Comparison of ENCODE assay signal across 20 mouse cellular contexts in the genomic region with DNA sequence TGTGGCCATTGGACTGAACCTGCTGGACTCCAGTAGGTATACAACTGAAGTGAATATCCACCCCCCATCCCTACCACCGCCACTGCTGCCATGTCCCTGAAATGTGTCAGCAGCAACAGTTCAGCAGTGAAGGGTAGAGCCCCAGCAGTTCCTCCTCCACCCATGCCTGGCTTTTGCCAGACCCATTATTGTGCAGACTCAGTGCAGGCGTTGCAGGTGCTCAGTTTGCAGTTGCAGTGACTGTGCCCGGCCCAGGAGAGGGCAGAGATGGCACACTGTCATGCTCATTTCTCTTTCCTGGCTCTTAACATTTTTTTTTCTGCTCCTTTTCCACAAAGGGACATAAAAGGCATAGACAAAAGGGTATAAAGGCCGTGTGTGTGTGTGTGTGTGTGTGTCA. TPM values are rescaled to one million over a fixed set of nuclear protein-coding genes. Genes with fewer than 3 reads are reported as not detected.
"Had no signal": no experiment of that assay in that cellular context is flagged by ENCODE, and none has a peak within 500 bp of the region (broad histone marks: within the 10 kb centered on the region; RNA-seq: fewer than 3 reads in every experiment).

No protein-coding gene starts in this region.

- H3K27me3 ChIP-seq: limb, embryonic 13.5 days; liver, embryonic 13.5 days; midbrain, embryonic 15.5 days; neural tube, embryonic 13.5 days had no signal

- H3K4me2 ChIP-seq: limb, embryonic 13.5 days; liver, embryonic 13.5 days; midbrain, embryonic 11.5 days; midbrain, embryonic 15.5 days; neural tube, embryonic 13.5 days had no signal

- H3K9me3 ChIP-seq: limb, embryonic 13.5 days; liver, embryonic 13.5 days; midbrain, embryonic 15.5 days; neural tube, embryonic 13.5 days had no signal

- DNase-seq: kidney, adult 8-10 months; kidney, postnatal 36 days; layer of hippocampus, adult 9-11 months; left cerebral cortex, postnatal 4 days; liver, embryonic 13.5 days; lung, adult 18-20 months; right cerebral cortex, postnatal 14 days; thymus, postnatal 4 days had no signal

- H3K4me1 ChIP-seq: limb, embryonic 13.5 days; liver, embryonic 13.5 days; midbrain, embryonic 15.5 days; neural tube, embryonic 13.5 days had no signal

- H3K27ac ChIP-seq: kidney, postnatal 0 days; limb, embryonic 13.5 days; liver, embryonic 13.5 days; midbrain, embryonic 15.5 days; neural tube, embryonic 13.5 days had no signal

- H3K9ac ChIP-seq: limb, embryonic 13.5 days; liver, embryonic 13.5 days; midbrain, embryonic 15.5 days; neural tube, embryonic 13.5 days had no signal

- H3K36me3 ChIP-seq: limb, embryonic 13.5 days; liver, embryonic 13.5 days; midbrain, embryonic 15.5 days; neural tube, embryonic 13.5 days had no signal

- ATAC-seq: intestine, embryonic 16.5 days; midbrain, embryonic 15.5 days had no signal

- H3K4me3 ChIP-seq: limb, embryonic 13.5 days; liver, embryonic 13.5 days; midbrain, embryonic 15.5 days; neural tube, embryonic 13.5 days had no signal

RNA-seq across cellular contexts. Expression of gene Prdx6b, which starts 18.5 kb away (rescaled TPM):
- total RNA-seq: layer of hippocampus, adult 18-20 months; left cerebral cortex, adult 18-20 months; left cerebral cortex, postnatal 10 days; left cerebral cortex, postnatal 4 days had no signal
- polyA plus RNA-seq: intestine, embryonic 16.5 days; kidney, postnatal 0 days; limb, embryonic 13.5 days; liver, embryonic 13.5 days; lung, embryonic 16.5 days; midbrain, embryonic 11.5 days; midbrain, embryonic 15.5 days; neural tube, embryonic 13.5 days; small intestine, adult 2 months; stomach, embryonic 16.5 days had no signal
